In the genomic region with DNA sequence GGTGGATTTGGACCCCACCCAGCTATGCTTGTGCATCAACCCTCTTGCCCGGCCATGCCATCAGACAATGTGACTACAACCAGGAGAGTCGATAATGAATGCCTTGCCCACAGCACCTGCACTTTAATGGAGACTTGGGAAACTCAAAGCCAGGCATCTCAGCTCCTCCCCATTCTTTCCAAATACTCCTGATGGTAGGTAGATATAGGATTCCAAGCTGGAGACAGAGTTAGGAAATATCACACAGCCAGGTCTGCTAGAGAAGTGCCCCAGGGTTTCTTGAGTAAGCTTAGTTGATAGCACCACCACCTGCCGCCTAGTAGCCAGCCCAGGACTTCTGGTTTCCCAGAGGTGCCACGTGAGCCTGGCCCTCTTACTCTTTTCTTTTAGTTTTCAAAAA, we compare ENCODE assay signal across 28 mouse cellular contexts. TPM values are rescaled to one million over a fixed set of nuclear protein-coding genes. Genes with fewer than 3 reads are reported as not detected.
"Had no signal": no experiment of that assay in that cellular context is flagged by ENCODE, and none has a peak within 500 bp of the region (broad histone marks: within the 10 kb centered on the region; RNA-seq: fewer than 3 reads in every experiment).

No protein-coding gene starts in this region.

- H3K27ac ChIP-seq: embryonic facial prominence, embryonic 10.5 days; embryonic facial prominence, embryonic 12.5 days; embryonic facial prominence, embryonic 13.5 days; embryonic facial prominence, embryonic 15.5 days; forebrain, embryonic 10.5 days; forebrain, embryonic 12.5 days; forebrain, embryonic 13.5 days; forebrain, embryonic 15.5 days; gastrocnemius, adult 2 months; heart, adult 2 months; heart, embryonic 10.5 days had no signal

- H3K36me3 ChIP-seq: embryonic facial prominence, embryonic 10.5 days; embryonic facial prominence, embryonic 12.5 days; embryonic facial prominence, embryonic 13.5 days; embryonic facial prominence, embryonic 15.5 days; forebrain, embryonic 10.5 days; forebrain, embryonic 12.5 days; forebrain, embryonic 15.5 days; heart, embryonic 10.5 days had no signal

- DNase-seq: cerebellum, adult 2 months; cerebellum, adult 8-10 months; cerebellum, adult 9-10 months; cerebellum, adult 9-11 months; cerebellum, postnatal 10 days; cerebellum, postnatal 14 days; cerebellum, postnatal 25 days; cerebellum, postnatal 36 days; embryo, embryonic 11 days; gastrocnemius, adult 2 months; gastrocnemius, postnatal 10 days; gastrocnemius, postnatal 14 days; gastrocnemius, postnatal 25 days; gastrocnemius, postnatal 36 days; heart, adult 18-20 months; heart, adult 2 months had no signal

- H3K4me1 ChIP-seq: embryonic facial prominence, embryonic 10.5 days; embryonic facial prominence, embryonic 12.5 days; embryonic facial prominence, embryonic 13.5 days; embryonic facial prominence, embryonic 15.5 days; forebrain, embryonic 10.5 days; forebrain, embryonic 12.5 days; forebrain, embryonic 13.5 days; forebrain, embryonic 15.5 days; heart, embryonic 10.5 days had no signal

- H3K27me3 ChIP-seq: embryonic facial prominence, embryonic 12.5 days; embryonic facial prominence, embryonic 13.5 days; embryonic facial prominence, embryonic 15.5 days; forebrain, embryonic 12.5 days; forebrain, embryonic 13.5 days; forebrain, embryonic 15.5 days had no signal

- ATAC-seq: forebrain, embryonic 13.5 days; forebrain, embryonic 14.5 days; forebrain, embryonic 15.5 days; forebrain, embryonic 16.5 days had no signal

- H3K9ac ChIP-seq: embryonic facial prominence, embryonic 12.5 days; embryonic facial prominence, embryonic 13.5 days; embryonic facial prominence, embryonic 15.5 days; forebrain, embryonic 12.5 days; forebrain, embryonic 13.5 days; forebrain, embryonic 15.5 days had no signal

- H3K4me3 ChIP-seq: embryonic facial prominence, embryonic 10.5 days; embryonic facial prominence, embryonic 12.5 days; embryonic facial prominence, embryonic 13.5 days; embryonic facial prominence, embryonic 15.5 days; erythroblast, embryonic 14.5 days; forebrain, embryonic 10.5 days; forebrain, embryonic 12.5 days; forebrain, embryonic 13.5 days; forebrain, embryonic 15.5 days; gastrocnemius, adult 2 months; heart, adult 2 months; heart, embryonic 10.5 days had no signal

- H3K4me2 ChIP-seq: embryonic facial prominence, embryonic 12.5 days; embryonic facial prominence, embryonic 13.5 days; embryonic facial prominence, embryonic 15.5 days; forebrain, embryonic 12.5 days; forebrain, embryonic 13.5 days; forebrain, embryonic 15.5 days had no signal

- H3K9me3 ChIP-seq: embryonic facial prominence, embryonic 12.5 days; embryonic facial prominence, embryonic 13.5 days; embryonic facial prominence, embryonic 15.5 days; forebrain, embryonic 12.5 days; forebrain, embryonic 13.5 days; forebrain, embryonic 15.5 days; heart, embryonic 10.5 days had no signal

RNA-seq across cellular contexts. Expression of gene Zfp697, which starts 15.4 kb away (rescaled TPM):
- polyA plus RNA-seq: erythroblast, embryonic 14.5 days had no signal
